Mouse (Mus musculus): ENCODE results near the gene Dvl2.

DNA sequence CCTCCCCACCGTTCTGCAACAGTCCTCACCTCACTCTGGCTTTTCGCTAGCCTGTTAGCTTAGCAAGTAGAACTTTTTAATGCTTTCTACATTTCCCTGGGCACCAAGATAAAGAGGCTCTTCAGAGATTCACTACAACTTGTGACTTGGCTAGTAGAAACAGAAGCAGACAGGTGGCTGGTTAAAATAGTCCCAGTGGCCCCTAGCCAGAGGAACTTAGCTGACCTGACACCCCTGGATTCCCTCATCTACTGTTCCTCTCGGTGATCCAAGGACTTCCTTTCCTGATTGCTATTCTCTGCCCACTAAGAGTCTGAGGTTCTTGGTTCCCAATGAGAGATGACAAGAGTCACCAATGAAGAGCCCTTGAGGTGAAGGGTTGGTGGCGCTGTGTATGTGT lies 17.0 kb upstream of the Dvl2 start:
- TF ChIP-seq TAL1 (IDR thresholded peaks at IDR 0.05; ENCODE audit: low read length) (no peak), GATA1 (IDR thresholded peaks at IDR 0.05; ENCODE audit: low read length) (no peak)
